Mouse (Mus musculus): ENCODE data around the gene Sec62. TPM values are rescaled to one million over a fixed set of nuclear protein-coding genes. Genes with fewer than 3 reads are reported as not detected.

Sec62 gene
- total RNA-seq (2021): 10 to 100 TPM; 39.3 to 41.5 TPM

- DNase-seq (ENCODE audit: low spot score): peak; percentile 88
- intact Hi-C loops (cut with DNase I): loop anchor here (5.0 kb wide), 2 partner anchors 174 to 191 kb away; partner anchors contain the start of genes Mynn and Phc3
Observed at GRCm38 (mm10) chr3:30792737-30793402, at the start of gene Sec62. Gene Sec62 (plus strand): TSS chr3:30792875.

GRCm38 (mm10) chr3:30742891-30743290 lies 49.8 kb upstream of the Sec62 start:
- DNase-seq (ENCODE audit: low spot score): no peak
- intact Hi-C loops (cut with DNase I): no loop called here

GRCm38 (mm10) chr3:30746006-30746405 lies 46.7 kb upstream of the Sec62 start, which contains the start of gene Samd7:
Gene Samd7 (plus strand): TSS chr3:30746293.
- DNase-seq (ENCODE audit: low spot score): no peak
- intact Hi-C loops (cut with DNase I): no loop called here

GRCm38 (mm10) chr3:30748316-30748715 lies 44.4 kb upstream of the Sec62 start:
- intact Hi-C loops (cut with DNase I): no loop called here
- no peak for DNase-seq (ENCODE audit: low spot score)

DNA sequence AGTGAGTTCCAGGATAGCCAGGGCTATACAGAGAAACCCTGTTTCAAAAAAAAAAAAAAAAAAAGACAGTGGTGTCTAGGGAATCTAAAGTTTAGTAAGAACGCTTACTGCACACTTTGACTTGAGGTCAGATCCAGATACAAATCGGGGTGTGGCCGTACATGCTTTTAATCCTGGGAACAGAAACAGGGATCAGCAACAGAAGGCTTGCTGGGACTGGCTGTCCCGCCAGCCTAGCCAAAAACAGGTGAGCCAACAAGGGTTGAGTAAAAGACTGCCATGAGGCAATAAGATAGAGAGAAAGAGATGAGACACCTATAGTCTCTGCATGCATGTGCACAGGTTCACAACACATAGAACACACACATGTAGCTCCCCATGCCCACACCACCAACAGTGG lies 38.0 kb upstream of the Sec62 start:
- intact Hi-C loops (cut with DNase I): no loop called here
- no peak for DNase-seq (ENCODE audit: low spot score)

- intact Hi-C loops (cut with DNase I): no loop called here
- no peak for DNase-seq (ENCODE audit: low spot score)
Observed at GRCm38 (mm10) chr3:30764877-30765276, 27.8 kb upstream of the Sec62 start.

GRCm38 (mm10) chr3:30765311-30766027 lies 27.2 kb upstream of the Sec62 start:
- intact Hi-C loops (cut with DNase I): no loop called here
- DNase-seq (ENCODE audit: low spot score): no peak

- no peak for DNase-seq (ENCODE audit: low spot score)
- intact Hi-C loops (cut with DNase I): no loop called here
Observed at GRCm38 (mm10) chr3:30766177-30766576, 26.5 kb upstream of the Sec62 start.

DNA sequence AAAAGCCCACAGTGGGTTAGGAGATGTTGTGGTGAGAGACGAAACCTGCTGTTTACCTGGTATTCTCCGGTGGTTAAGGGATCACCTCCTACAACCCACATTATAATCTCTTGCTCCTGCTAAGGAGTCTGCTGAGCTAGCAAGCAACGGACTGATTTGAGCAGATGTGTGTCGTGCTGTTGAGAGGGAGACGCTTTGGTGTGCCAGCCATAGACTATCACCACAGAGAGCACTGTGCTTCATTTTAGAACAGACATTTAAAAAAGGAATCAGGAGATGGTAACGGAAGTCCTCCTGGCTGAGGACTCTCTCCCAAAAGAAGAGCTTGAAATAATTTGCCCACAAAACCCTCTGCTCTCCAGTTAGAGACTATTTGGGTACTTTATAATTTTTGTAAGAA lies 25.4 kb upstream of the Sec62 start:
- no peak for DNase-seq (ENCODE audit: low spot score)
- intact Hi-C loops (cut with DNase I): no loop called here

GRCm38 (mm10) chr3:30769755-30770515 lies 22.7 kb upstream of the Sec62 start:
- intact Hi-C loops (cut with DNase I): no loop called here
- no peak for DNase-seq (ENCODE audit: low spot score)

DNA sequence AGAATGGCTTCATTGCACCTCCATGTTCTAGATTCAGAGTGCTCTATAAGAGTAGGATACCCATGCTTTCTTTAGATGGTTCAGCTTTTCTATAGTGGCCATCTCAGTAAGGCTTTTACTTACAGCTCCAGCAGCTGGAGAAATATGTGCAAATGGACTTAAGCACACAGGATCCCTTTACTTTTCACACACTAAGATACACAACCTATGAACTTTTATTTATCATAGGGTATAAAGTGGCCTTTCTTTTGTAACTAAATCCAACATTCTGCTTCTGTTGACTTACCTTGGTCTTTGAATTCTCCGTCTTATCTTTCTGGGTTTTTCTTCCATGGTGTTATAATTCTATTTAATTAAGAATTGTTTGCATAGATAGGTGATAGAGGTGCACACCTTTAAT lies 21.1 kb upstream of the Sec62 start:
- DNase-seq (ENCODE audit: low spot score): no peak
- intact Hi-C loops (cut with DNase I): no loop called here

GRCm38 (mm10) chr3:30772631-30773030 lies 20.0 kb upstream of the Sec62 start:
- DNase-seq (ENCODE audit: low spot score): no peak
- intact Hi-C loops (cut with DNase I): no loop called here

DNA sequence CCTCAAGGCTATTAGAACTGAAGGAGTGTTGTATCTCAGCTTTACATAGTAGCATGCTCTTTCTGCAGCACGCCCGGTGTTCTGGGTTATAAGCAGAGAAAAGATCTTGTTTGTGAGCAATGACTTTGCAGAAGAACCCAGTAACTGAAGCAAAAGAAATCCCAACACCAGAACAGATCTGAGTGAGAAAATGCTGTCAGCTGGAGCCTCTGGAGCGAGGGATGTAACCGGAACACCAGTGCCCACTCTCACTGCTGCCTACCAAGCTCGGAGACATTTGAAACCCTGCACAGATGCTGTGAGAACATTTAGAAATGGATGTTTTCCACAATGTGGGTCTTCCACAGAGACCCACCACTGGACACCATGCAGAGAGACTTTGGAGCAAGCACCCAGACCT lies 18.0 kb upstream of the Sec62 start:
- DNase-seq (ENCODE audit: low spot score): no peak
- intact Hi-C loops (cut with DNase I): no loop called here

DNA sequence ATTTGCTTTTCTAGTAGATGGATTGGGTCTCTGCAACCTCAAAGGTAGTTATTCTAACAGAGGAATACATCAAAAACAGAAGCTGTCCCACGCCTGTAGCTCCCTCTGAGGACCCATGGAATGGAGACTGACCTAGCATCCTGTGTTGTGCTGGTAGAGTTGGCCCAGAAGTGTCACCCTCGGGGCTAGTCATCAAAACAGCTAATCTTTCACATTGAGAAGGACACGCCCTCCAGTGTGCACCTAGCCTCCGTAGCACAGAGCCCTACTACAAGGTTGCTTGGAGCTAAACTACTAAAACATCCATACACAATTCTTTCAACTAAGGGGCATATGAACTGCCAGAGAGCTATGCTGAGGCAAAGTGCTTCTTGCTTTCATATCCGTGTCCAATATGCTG lies 14.7 kb upstream of the Sec62 start:
- intact Hi-C loops (cut with DNase I): no loop called here
- DNase-seq (ENCODE audit: low spot score): no peak

GRCm38 (mm10) chr3:30788531-30788930 lies 4.1 kb upstream of the Sec62 start:
- no peak for DNase-seq (ENCODE audit: low spot score)
- intact Hi-C loops (cut with DNase I): no loop called here

- peak; percentile 15 for DNase-seq (ENCODE audit: low spot score)
- intact Hi-C loops (cut with DNase I): loop anchor here (5.0 kb wide), 2 partner anchors 174 to 191 kb away; partner anchors contain the start of genes Mynn and Phc3
Observed at GRCm38 (mm10) chr3:30793403-30794221, 937 bp downstream of the Sec62 start.

DNA sequence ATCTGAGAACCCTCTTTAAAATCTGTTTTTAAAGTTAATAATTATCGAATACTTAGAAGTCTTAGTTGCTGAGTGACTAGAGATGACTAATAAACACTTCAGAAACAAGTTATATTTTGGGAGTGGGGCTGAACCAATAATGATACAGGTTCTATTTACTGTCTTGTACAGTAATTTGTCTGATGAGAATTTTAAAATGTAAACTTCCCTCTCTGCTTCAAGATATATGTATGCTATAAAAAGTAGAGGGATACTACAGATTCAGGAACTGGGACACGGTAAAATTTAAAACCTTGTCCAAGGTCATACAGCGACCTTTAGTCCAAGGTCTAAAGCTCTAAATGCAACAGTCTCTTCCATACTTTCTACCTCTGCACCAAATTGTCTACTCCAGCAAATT lies 9.5 kb downstream of the Sec62 start:
- intact Hi-C loops (cut with DNase I): no loop called here
- no peak for DNase-seq (ENCODE audit: low spot score)

- DNase-seq (ENCODE audit: low spot score): no peak
- intact Hi-C loops (cut with DNase I): no loop called here
Observed at GRCm38 (mm10) chr3:30812881-30813280, 20.2 kb downstream of the Sec62 start.

GRCm38 (mm10) chr3:30818630-30819125 lies 26.0 kb downstream of the Sec62 start:
- intact Hi-C loops (cut with DNase I): no loop called here
- DNase-seq (ENCODE audit: low spot score): no peak

GRCm38 (mm10) chr3:30822163-30822562 lies 29.5 kb downstream of the Sec62 start:
- intact Hi-C loops (cut with DNase I): no loop called here
- no peak for DNase-seq (ENCODE audit: low spot score)
